Mouse (Mus musculus) midbrain, embryonic 12.5 days (tissue): Measurements from ENCODE around the gene Gpr18. TPM values are rescaled to one million over a fixed set of nuclear protein-coding genes. Genes with fewer than 3 reads are reported as not detected.

Experiments
- ATAC-seq: fragments of 200-750 bp; cut with Nextera tagmentation; 2 replicates; pipeline ENCODE4 v1.8.0; 2017; ENCODE audit warnings: low read depth, moderate TSS enrichment, moderate library complexity; ENCODE audit not compliant: low FRiP score
- H3K27ac ChIP-seq: fragments of 300-500 bp; sonication (generic); replicated peaks from 2 replicates; pipeline ENCODE4 v1.5.1; 2016; ENCODE audit warnings: mild to moderate bottlenecking
- H3K27me3 ChIP-seq: fragments of 300-500 bp; sonication (generic); 2 replicates; pipeline ENCODE4 v1.6.1; 2016; ENCODE audit warnings: mild to moderate bottlenecking
- H3K36me3 ChIP-seq: fragments of 300-500 bp; sonication (generic); 2 replicates; pipeline ENCODE4 v1.6.1; 2016
- H3K4me1 ChIP-seq: fragments of 300-500 bp; sonication (generic); 2 replicates; pipeline ENCODE4 v1.6.1; 2016
- H3K4me2 ChIP-seq: fragments of 300-500 bp; sonication (generic); replicated peaks from 2 replicates; pipeline ENCODE4 v1.6.1; 2016; ENCODE audit warnings: mild to moderate bottlenecking, moderate library complexity
- H3K4me3 ChIP-seq: fragments of 300-500 bp; sonication (generic); 2 replicates; pipeline ENCODE4 v1.5.1; 2016; ENCODE audit warnings: mild to moderate bottlenecking
- H3K9ac ChIP-seq: fragments of 300-500 bp; sonication (generic); replicated peaks from 2 replicates; pipeline ENCODE4 v1.6.1; 2016; ENCODE audit warnings: mild to moderate bottlenecking, moderate library complexity
- H3K9me3 ChIP-seq: fragments of 300-500 bp; sonication (generic); 2 replicates; pipeline ENCODE4 v1.6.1; 2016; ENCODE audit warnings: mild to moderate bottlenecking
- WGBS: fragments of 180-500 bp; shearing (Covaris S2); methylation state at CpG from one replicate; pipeline ENCODE4 v1.1.7; 2016; 5-methylcytosine and 5-hydroxymethylcytosine counted together
- polyA plus RNA-seq: library from polyadenylated mRNA; unstranded; fragments of >200 nt; fragmentation: Nextera tagmentation; extraction: Ambion mirVana; gene quantifications from 2 replicates; pipeline ENCODE4 v1.2.1, GENCODE M21; 2016

Gpr18 gene
- polyA plus RNA-seq = 0.23 and 0.35 TPM in 2 replicates

DNA sequence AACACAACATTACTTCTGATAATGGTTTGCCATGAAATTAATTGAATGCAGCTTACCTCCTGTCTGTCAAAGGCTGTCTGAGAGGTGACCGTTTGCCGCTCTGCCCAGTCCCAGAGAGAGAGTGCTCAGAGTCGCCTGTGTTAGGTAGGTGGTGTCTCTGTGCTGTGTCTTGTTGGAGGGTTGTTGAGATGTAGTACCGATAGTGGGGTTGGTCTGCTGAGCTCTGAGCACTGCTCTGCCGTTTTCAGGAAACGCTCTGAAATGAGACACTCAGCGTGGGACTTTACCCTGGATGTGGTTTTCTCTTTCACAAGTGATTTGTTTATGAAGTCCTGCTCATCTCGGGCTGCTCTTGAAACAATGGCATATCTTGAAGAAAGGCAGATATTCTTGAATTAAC, at the start of gene Gpr18:
TSS of gene Gpr18 (minus strand) at position 161 of the 400 bp plus-strand sequence.
- H3K4me1 ChIP-seq = no peaks in the 10 kb centered on the region
- no peak within 1 kb of the TSS for H3K27ac ChIP-seq
- WGBS = 84% methylated on average over 8 of the region's 8 CpGs
- ATAC-seq = no peak
- H3K9me3 ChIP-seq = no peaks in the 10 kb centered on the region
- no peak within 1 kb of the TSS for H3K4me2 ChIP-seq
- H3K4me3 ChIP-seq = no peak within 1 kb of the TSS
- no peaks in the 10 kb centered on the region for H3K27me3 ChIP-seq
- H3K9ac ChIP-seq = no peak within 1 kb of the TSS
- peaks cover 44% of the 10 kb centered on the region for H3K36me3 ChIP-seq

GRCm38 (mm10) chr14:121964990-121965389, 49.4 kb upstream of the Gpr18 start, which contains the start of gene Gpr183:
Gene Gpr183 (minus strand): TSS chr14:121965195.
- Histone ChIP-seq H3K4me3 (no peak within 1 kb of the TSS), H3K27ac (no peak within 1 kb of the TSS), H3K9me3 (no peaks in the 10 kb centered on the region), H3K4me2 (no peak within 1 kb of the TSS), H3K27me3 (no peaks in the 10 kb centered on the region), H3K4me1 (peaks cover 4% of the 10 kb centered on the region; the same call in 1 of the 2 replicates), H3K9ac (no peak within 1 kb of the TSS), H3K36me3 (no peaks in the 10 kb centered on the region)
- no peak for ATAC-seq
- 75% methylated on average over 6 of the region's 6 CpGs for WGBS

GRCm38 (mm10) chr14:121963942-121964335, 48.4 kb upstream of the Gpr18 start:
- WGBS = 87% methylated on average over 4 of the region's 4 CpGs
- Histone ChIP-seq H3K4me1 (peaks cover 4% of the 10 kb centered on the region; the same call in 1 of the 2 replicates), H3K27ac (no peak overlapping the region)

GRCm38 (mm10) chr14:121963251-121963941, 47.8 kb upstream of the Gpr18 start:
- Histone ChIP-seq H3K9ac (no peak overlapping the region), H3K4me3 (no peak overlapping the region), H3K4me2 (no peak overlapping the region), H3K9me3 (no peaks in the 10 kb centered on the region), H3K27ac (no peak overlapping the region), H3K36me3 (no peaks in the 10 kb centered on the region), H3K4me1 (peaks cover 4% of the 10 kb centered on the region; the same call in 1 of the 2 replicates), H3K27me3 (no peaks in the 10 kb centered on the region)
- 85% methylated on average over 9 of the region's 9 CpGs for WGBS
- no peak for ATAC-seq

More at GRCm38 (mm10) chr14:121963942-121964335, 48.4 kb upstream of the Gpr18 start:
- H3K27me3 ChIP-seq = no peaks in the 10 kb centered on the region
- no peak overlapping the region for H3K9ac ChIP-seq
- H3K4me3 ChIP-seq = no peak overlapping the region
- ATAC-seq = no peak
- H3K4me2 ChIP-seq = no peak overlapping the region
- H3K36me3 ChIP-seq = no peaks in the 10 kb centered on the region
- H3K9me3 ChIP-seq = no peaks in the 10 kb centered on the region

GRCm38 (mm10) chr14:121962128-121962890, 46.7 kb upstream of the Gpr18 start:
- ATAC-seq = no peak
- H3K36me3 ChIP-seq = no peaks in the 10 kb centered on the region
- 81% methylated on average over 14 of the region's 14 CpGs for WGBS

GRCm38 (mm10) chr14:121961496-121962127, 46.0 kb upstream of the Gpr18 start:
- WGBS = 87% methylated on average over 12 of the region's 12 CpGs
- no peak overlapping the region for H3K27ac ChIP-seq
- no peaks in the 10 kb centered on the region for H3K9me3 ChIP-seq
- H3K4me2 ChIP-seq = no peak overlapping the region
- no peak for ATAC-seq
- H3K4me1 ChIP-seq = peaks cover 4% of the 10 kb centered on the region; the same call in 1 of the 2 replicates
- no peaks in the 10 kb centered on the region for H3K27me3 ChIP-seq
- no peak overlapping the region for H3K9ac ChIP-seq
- no peak overlapping the region for H3K4me3 ChIP-seq
- H3K36me3 ChIP-seq = no peaks in the 10 kb centered on the region

More at GRCm38 (mm10) chr14:121962128-121962890, 46.7 kb upstream of the Gpr18 start:
- H3K4me3 ChIP-seq = no peak overlapping the region
- peaks cover 4% of the 10 kb centered on the region; the same call in 1 of the 2 replicates for H3K4me1 ChIP-seq
- H3K9me3 ChIP-seq = no peaks in the 10 kb centered on the region
- no peak overlapping the region for H3K9ac ChIP-seq
- no peak overlapping the region for H3K4me2 ChIP-seq
- H3K27ac ChIP-seq = no peak overlapping the region
- H3K27me3 ChIP-seq = no peaks in the 10 kb centered on the region

GRCm38 (mm10) chr14:121960997-121961396, 45.4 kb upstream of the Gpr18 start:
- H3K9ac ChIP-seq = no peak overlapping the region
- WGBS = 88% methylated on average over 6 of the region's 6 CpGs
- H3K27me3 ChIP-seq = no peaks in the 10 kb centered on the region
- no peak for ATAC-seq
- H3K36me3 ChIP-seq = no peaks in the 10 kb centered on the region
- peaks cover 4% of the 10 kb centered on the region; the same call in 1 of the 2 replicates for H3K4me1 ChIP-seq
- no peak overlapping the region for H3K4me3 ChIP-seq
- no peaks in the 10 kb centered on the region for H3K9me3 ChIP-seq
- no peak overlapping the region for H3K4me2 ChIP-seq
- H3K27ac ChIP-seq = no peak overlapping the region

DNA sequence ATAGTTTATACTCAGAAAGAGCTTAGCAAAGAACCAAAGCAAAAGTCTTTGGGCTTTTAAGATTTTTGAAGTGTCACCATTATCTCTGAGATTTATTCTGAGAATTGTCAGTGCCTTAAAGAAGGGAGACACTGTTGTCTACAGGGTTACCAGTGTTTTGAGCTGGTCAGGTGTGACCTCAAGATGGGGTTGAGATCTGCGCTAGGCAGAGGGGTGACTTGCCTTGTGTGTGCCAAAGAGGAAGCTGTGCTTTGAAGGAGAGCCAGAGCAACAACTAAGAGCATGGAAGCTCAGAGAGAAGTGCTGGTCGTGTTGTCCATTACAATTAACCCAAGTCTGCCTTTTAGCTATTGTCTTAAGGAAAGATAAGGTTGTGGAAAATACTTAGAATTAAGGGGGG, 45.0 kb upstream of the Gpr18 start:
- 88% methylated on average over 2 of the region's 2 CpGs for WGBS
- no peak overlapping the region for H3K4me3 ChIP-seq
- peaks cover 4% of the 10 kb centered on the region; the same call in 1 of the 2 replicates for H3K4me1 ChIP-seq
- H3K4me2 ChIP-seq = no peak overlapping the region
- no peaks in the 10 kb centered on the region for H3K27me3 ChIP-seq
- no peak overlapping the region for H3K9ac ChIP-seq
- no peak overlapping the region for H3K27ac ChIP-seq
- H3K9me3 ChIP-seq = no peaks in the 10 kb centered on the region
- ATAC-seq = no peak
- no peaks in the 10 kb centered on the region for H3K36me3 ChIP-seq

DNA sequence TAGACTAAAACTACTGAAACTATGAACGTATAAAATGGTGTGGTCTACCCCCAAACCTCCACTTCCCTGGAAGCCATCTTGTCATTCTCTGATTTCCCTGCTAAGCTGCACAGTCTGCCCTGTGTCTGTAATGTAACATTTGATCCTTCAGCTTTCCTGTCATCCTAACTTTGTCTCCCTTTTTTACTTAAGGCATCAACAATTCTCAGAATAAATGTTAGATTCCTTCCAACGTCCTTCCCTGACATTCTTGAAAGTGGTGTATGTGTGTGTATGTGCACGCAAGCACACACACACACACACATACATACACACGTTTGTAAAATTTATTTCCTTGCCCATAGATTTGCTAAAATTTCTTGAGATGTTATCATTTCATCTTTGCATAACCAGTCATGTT, 44.5 kb upstream of the Gpr18 start:
- Histone ChIP-seq H3K4me2 (no peak overlapping the region), H3K9me3 (no peaks in the 10 kb centered on the region), H3K27ac (no peak overlapping the region), H3K9ac (no peak overlapping the region), H3K4me1 (peaks cover 4% of the 10 kb centered on the region; the same call in 1 of the 2 replicates), H3K27me3 (no peaks in the 10 kb centered on the region), H3K36me3 (0 out of 2 replicates have a peak, but pooled peaks cover 1% of the 10 kb centered on the region), H3K4me3 (no peak overlapping the region)
- ATAC-seq = no peak
- 94% methylated on average over 4 of the region's 4 CpGs for WGBS

DNA sequence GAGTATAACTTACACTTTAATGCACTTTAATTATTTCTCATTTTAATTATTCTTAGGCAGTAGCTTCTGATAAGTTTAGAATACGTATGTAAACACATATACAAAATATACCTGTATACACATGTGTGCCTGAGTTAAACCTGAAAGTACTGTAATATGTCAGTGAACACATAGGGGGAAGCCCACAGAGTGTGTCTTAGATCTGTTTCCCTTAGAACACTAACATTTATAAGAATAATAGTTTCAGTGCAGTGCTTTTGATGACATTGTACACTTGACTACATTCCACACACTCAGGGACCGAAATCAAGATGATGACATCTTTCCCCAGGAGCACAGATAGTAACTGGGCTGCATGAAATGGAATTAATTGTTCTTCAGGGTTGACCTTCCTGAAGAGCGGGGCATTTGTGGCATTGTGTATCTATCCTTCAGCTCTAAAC, 44.0 kb upstream of the Gpr18 start:
- Histone ChIP-seq H3K4me2 (no peak overlapping the region), H3K27me3 (no peaks in the 10 kb centered on the region), H3K4me3 (no peak overlapping the region), H3K9ac (no peak overlapping the region), H3K4me1 (peaks cover 4% of the 10 kb centered on the region; the same call in 1 of the 2 replicates), H3K27ac (no peak overlapping the region), H3K9me3 (no peaks in the 10 kb centered on the region), H3K36me3 (0 out of 2 replicates have a peak, but pooled peaks cover 4% of the 10 kb centered on the region)
- 93% methylated on average over 3 of the region's 3 CpGs for WGBS
- no peak for ATAC-seq

GRCm38 (mm10) chr14:121958751-121959537, 43.4 kb upstream of the Gpr18 start:
- 89% methylated on average over 10 of the region's 10 CpGs for WGBS
- no peaks in the 10 kb centered on the region for H3K27me3 ChIP-seq
- H3K36me3 ChIP-seq = 0 out of 2 replicates have a peak, but pooled peaks cover 4% of the 10 kb centered on the region
- H3K9me3 ChIP-seq = no peaks in the 10 kb centered on the region
- H3K4me3 ChIP-seq = no peak overlapping the region
- H3K9ac ChIP-seq = no peak overlapping the region
- H3K4me1 ChIP-seq = peaks cover 3% of the 10 kb centered on the region; the same call in 1 of the 2 replicates
- H3K4me2 ChIP-seq = no peak overlapping the region
- ATAC-seq = no peak
- H3K27ac ChIP-seq = no peak overlapping the region
